Mouse (Mus musculus) kidney, embryonic 16.5 days (tissue): ENCODE data around the gene Zfp740. TPM values are rescaled to one million over a fixed set of nuclear protein-coding genes. Genes with fewer than 3 reads are reported as not detected.
A peak's percentile ranks its signal among the peaks of the same experiment; 100 is the strongest.

Experiments used
- ATAC-seq: fragments of 200-750 bp; cut with Nextera tagmentation; 2 replicates; pipeline ENCODE4 v1.8.0; 2017; ENCODE audit warnings: moderate TSS enrichment; ENCODE audit not compliant: low FRiP score, low TSS enrichment
- H3K27ac ChIP-seq: fragments of 300-500 bp; sonication (generic); 2 replicates; pipeline ENCODE4 v1.5.1; 2014; ENCODE audit warnings: low read length
- H3K27me3 ChIP-seq: fragments of 300-500 bp; sonication (generic); 2 replicates; pipeline ENCODE4 v1.6.1; 2014; ENCODE audit warnings: low read length, control low read depth, mixed read lengths; ENCODE audit not compliant: insufficient read depth
- H3K36me3 ChIP-seq: fragments of 300-500 bp; sonication (generic); 2 replicates; pipeline ENCODE4 v1.6.1; 2014; ENCODE audit warnings: low read length, control low read depth, mixed read lengths; ENCODE audit not compliant: insufficient read depth
- H3K4me1 ChIP-seq: fragments of 300-500 bp; sonication (generic); 2 replicates; pipeline ENCODE4 v1.6.1; 2014; ENCODE audit warnings: low read length, control low read depth, mixed read lengths; ENCODE audit not compliant: insufficient read depth
- H3K4me2 ChIP-seq: fragments of 300-500 bp; sonication (generic); replicated peaks from 2 replicates; pipeline ENCODE4 v1.6.1; 2014; ENCODE audit warnings: low read depth, low read length
- H3K4me3 ChIP-seq: fragments of 300-500 bp; sonication (generic); 2 replicates; pipeline ENCODE4 v1.5.1; 2014; ENCODE audit warnings: mild to moderate bottlenecking, low read length
- H3K9ac ChIP-seq: fragments of 300-500 bp; sonication (generic); replicated peaks from 2 replicates; pipeline ENCODE4 v1.6.1; 2014; ENCODE audit warnings: low read length
- H3K9me3 ChIP-seq: fragments of 300-500 bp; sonication (generic); 2 replicates; pipeline ENCODE4 v1.6.1; 2016; ENCODE audit warnings: low read length, control low read depth
- WGBS: fragments of 180-500 bp; shearing (Covaris S2); extraction: QIAGEN DNeasy Blood & Tissue Kit; methylation state at CpG from one replicate; pipeline ENCODE4 v1.1.7; 2014; 5-methylcytosine and 5-hydroxymethylcytosine counted together
- polyA plus RNA-seq: library from polyadenylated mRNA; unstranded; fragments of >200 nt; fragmentation: Nextera tagmentation; extraction: Ambion mirVana; gene quantifications from 2 replicates; pipeline ENCODE4 v1.2.1, GENCODE M21; 2015

Gene Zfp740
- polyA plus RNA-seq, 1 experiment from 2014 or later = 82.1 TPM

- ATAC-seq = peak; percentile 47
- Histone ChIP-seq H3K4me2 (peak overlapping the region; percentile 24), H3K9ac (peak overlapping the region; percentile 1; the same call in 1 of the 2 replicates), H3K27me3 (no peaks in the 10 kb centered on the region), H3K4me3 (0 out of 2 replicates have a peak overlapping the region, but pooled peaks have one; percentile 2), H3K4me1 (peaks cover 20% of the 10 kb centered on the region), H3K27ac (peak overlapping the region; percentile 45; the same call in 1 of the 2 replicates), H3K36me3 (peaks cover 12% of the 10 kb centered on the region), H3K9me3 (no peaks in the 10 kb centered on the region)
- 19% methylated on average over 20 of the region's 21 CpGs for WGBS
Observed at GRCm38 (mm10) chr15:102235371-102236027, 32.5 kb downstream of the Zfp740 start.

GRCm38 (mm10) chr15:102238543-102239259, 35.7 kb downstream of the Zfp740 start:
- peaks cover 12% of the 10 kb centered on the region for H3K36me3 ChIP-seq
- no peak overlapping the region for H3K9ac ChIP-seq
- no peak for ATAC-seq
- H3K4me1 ChIP-seq = peaks cover 37% of the 10 kb centered on the region
- no peak overlapping the region for H3K27ac ChIP-seq
- H3K27me3 ChIP-seq = no peaks in the 10 kb centered on the region
- no peak overlapping the region for H3K4me2 ChIP-seq
- 88% methylated on average over 14 of the region's 14 CpGs for WGBS
- H3K4me3 ChIP-seq = no peak overlapping the region
- H3K9me3 ChIP-seq = no peaks in the 10 kb centered on the region

- 11% methylated on average over 9 of the region's 9 CpGs for WGBS
- Histone ChIP-seq H3K27ac (no peak overlapping the region), H3K9me3 (no peaks in the 10 kb centered on the region), H3K36me3 (peaks cover 12% of the 10 kb centered on the region), H3K4me3 (no peak overlapping the region), H3K4me1 (peaks cover 43% of the 10 kb centered on the region), H3K9ac (no peak overlapping the region), H3K27me3 (no peaks in the 10 kb centered on the region), H3K4me2 (no peak overlapping the region)
- ATAC-seq = peak; percentile 65; the same call in 1 of the 2 replicates
Observed at GRCm38 (mm10) chr15:102239260-102239590, 36.2 kb downstream of the Zfp740 start.

GRCm38 (mm10) chr15:102239851-102240250, 36.8 kb downstream of the Zfp740 start:
- H3K9me3 ChIP-seq = no peaks in the 10 kb centered on the region
- ATAC-seq = no peak
- peaks cover 12% of the 10 kb centered on the region for H3K36me3 ChIP-seq
- H3K27me3 ChIP-seq = no peaks in the 10 kb centered on the region
- H3K27ac ChIP-seq = peak overlapping the region; percentile 61
- no peak overlapping the region for H3K4me3 ChIP-seq
- H3K4me1 ChIP-seq = peaks cover 48% of the 10 kb centered on the region
- H3K4me2 ChIP-seq = no peak overlapping the region
- 59% methylated on average over 11 of the region's 11 CpGs for WGBS
- H3K9ac ChIP-seq = no peak overlapping the region

DNA sequence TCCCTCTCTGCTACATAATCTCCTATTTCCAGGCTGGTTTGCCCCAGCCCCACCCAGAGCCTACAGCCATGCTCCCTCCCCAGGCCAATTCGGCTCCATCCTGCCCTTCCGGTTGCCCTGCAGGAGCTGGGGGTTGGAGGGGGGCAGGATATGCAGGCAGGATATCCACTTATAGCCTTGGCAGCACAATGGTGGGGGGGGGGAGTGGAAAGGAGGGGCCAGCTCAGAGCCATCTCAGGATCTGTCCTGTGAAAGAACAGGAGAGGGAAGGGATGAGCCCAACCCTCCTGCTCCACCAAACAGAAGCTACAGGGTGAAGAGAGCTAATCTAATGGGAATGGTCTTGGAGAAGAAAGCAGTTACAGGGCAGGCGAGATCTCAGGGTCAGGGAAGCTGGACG, 37.6 kb downstream of the Zfp740 start:
- no peaks in the 10 kb centered on the region for H3K9me3 ChIP-seq
- H3K9ac ChIP-seq = no peak overlapping the region
- H3K4me2 ChIP-seq = no peak overlapping the region
- H3K27ac ChIP-seq = peak overlapping the region; percentile 11; the same call in 1 of the 2 replicates
- no peak overlapping the region for H3K4me3 ChIP-seq
- H3K27me3 ChIP-seq = no peaks in the 10 kb centered on the region
- 67% methylated on average over 4 of the region's 4 CpGs for WGBS
- H3K4me1 ChIP-seq = peaks cover 48% of the 10 kb centered on the region
- ATAC-seq = peak; percentile 29; the same call in 1 of the 2 replicates
- H3K36me3 ChIP-seq = peaks cover 12% of the 10 kb centered on the region

DNA sequence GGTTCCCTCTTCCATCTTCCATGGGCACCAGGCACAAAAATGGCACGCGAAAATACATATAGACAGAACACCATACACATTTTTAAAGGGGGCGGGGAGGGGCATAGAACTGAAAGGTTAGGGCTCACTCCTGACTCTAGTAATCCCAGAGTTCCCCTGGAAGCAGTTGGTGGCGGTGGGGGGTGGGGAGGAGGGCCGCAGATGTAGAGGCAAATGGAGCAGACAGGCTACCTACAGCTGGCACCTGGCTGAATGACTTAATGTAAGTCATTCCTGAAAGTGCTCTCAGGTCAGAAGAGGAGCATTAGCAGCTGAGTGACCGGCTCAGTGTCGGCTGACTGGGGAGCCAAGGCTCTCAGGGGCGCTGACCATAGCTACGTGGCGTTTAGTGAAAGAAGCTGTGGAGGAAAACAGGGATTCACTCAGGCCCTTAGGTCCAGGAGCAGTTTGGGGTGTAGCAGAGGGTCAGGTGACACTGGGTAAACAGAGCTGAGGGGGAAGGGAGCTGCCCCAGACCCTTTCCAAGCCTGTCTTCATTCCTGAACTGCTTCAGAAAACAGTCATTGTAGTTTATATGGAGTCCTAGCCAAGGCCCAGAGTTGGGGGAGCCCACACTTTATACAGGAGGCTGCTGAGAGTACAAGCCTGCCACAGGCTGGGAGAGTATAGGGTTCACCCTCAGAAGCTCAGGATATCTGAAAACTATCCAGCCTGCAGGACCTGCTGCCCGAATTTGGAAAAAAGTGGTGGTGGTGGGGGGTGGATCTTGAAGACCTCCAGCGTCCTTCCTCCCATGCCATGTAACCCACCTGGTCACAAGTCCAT, 39.6 kb downstream of the Zfp740 start:
- no peaks in the 10 kb centered on the region for H3K9me3 ChIP-seq
- H3K27me3 ChIP-seq = no peaks in the 10 kb centered on the region
- H3K4me1 ChIP-seq = peaks cover 43% of the 10 kb centered on the region
- ATAC-seq = no peak
- peak overlapping the region; percentile 98 for H3K4me2 ChIP-seq
- WGBS = 39% methylated on average over 12 of the region's 12 CpGs
- H3K4me3 ChIP-seq = peak overlapping the region; percentile 71; the same call in 1 of the 2 replicates
- peak overlapping the region; percentile 1; the same call in 1 of the 2 replicates for H3K27ac ChIP-seq
- peak overlapping the region; percentile 62 for H3K9ac ChIP-seq
- H3K36me3 ChIP-seq = peaks cover 12% of the 10 kb centered on the region

DNA sequence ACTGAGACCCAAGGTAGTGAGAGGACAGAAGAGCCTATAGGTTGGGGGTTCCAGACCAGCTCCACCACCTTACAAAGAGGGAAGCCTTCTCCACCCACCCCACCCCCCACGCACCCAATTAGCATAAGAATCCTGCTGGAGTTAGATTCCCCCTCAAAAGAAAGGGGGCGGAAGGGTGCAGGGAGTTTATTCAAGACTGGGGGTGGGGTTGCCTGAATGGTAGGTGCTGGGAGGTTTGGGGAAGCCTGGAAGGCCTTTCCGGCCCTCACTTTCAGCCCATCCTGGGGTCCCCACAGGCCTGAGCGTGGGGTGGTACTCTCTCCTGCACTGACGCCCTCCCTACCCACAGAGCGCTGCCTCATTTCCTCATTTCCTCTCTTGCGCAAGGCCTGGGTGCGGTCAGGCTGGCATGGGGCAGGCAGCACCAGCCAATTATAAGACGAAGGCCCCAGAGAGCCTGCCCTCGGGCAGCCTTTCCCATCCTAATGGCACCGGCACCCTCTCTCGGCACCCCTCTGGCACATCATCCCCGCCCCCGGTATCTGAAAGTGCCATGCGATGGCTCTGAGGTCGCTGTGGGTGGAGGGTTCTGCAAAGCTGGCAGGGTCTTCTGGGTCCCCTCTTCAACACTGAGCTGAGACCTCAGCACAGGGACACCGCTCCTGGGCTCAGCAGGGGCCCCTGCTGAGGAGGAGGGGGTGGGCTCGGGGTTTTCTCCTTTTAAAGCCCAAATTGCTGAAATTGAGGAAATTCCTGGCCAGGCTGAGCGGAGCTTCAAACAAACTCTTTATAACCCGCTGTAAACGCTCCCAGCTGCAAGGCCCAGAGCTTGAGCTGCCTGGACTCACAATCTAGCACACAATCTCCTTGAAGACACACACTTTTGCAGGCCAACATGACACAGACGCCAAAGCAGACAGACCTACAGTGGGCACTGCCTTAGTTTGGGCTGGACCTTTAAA, 40.5 kb downstream of the Zfp740 start:
- Histone ChIP-seq H3K4me3 (peak overlapping the region; percentile 71), H3K27me3 (no peaks in the 10 kb centered on the region), H3K4me1 (peaks cover 49% of the 10 kb centered on the region), H3K4me2 (peak overlapping the region; percentile 98), H3K9ac (peak overlapping the region; percentile 62), H3K9me3 (no peaks in the 10 kb centered on the region), H3K27ac (peak overlapping the region; percentile 75), H3K36me3 (peaks cover 6% of the 10 kb centered on the region; the same call in 1 of the 2 replicates)
- 27% methylated on average over 22 of the region's 22 CpGs for WGBS
- no peak for ATAC-seq

GRCm38 (mm10) chr15:102244306-102245191, 41.5 kb downstream of the Zfp740 start:
- no peaks in the 10 kb centered on the region for H3K9me3 ChIP-seq
- no peaks in the 10 kb centered on the region for H3K27me3 ChIP-seq
- 5% methylated on average over 19 of the region's 19 CpGs for whole genome bisulfite sequencing
- no peaks in the 10 kb centered on the region for H3K36me3 ChIP-seq
- H3K4me3 ChIP-seq = peak overlapping the region; percentile 71
- ATAC-seq = no peak
- peak overlapping the region; percentile 75 for H3K27ac ChIP-seq
- H3K4me1 ChIP-seq = peaks cover 60% of the 10 kb centered on the region
- peak overlapping the region; percentile 84 for H3K9ac ChIP-seq
- H3K4me2 ChIP-seq = peak overlapping the region; percentile 98
